Comparison of ENCODE assay signal across 28 mouse cellular contexts in the genomic region with DNA sequence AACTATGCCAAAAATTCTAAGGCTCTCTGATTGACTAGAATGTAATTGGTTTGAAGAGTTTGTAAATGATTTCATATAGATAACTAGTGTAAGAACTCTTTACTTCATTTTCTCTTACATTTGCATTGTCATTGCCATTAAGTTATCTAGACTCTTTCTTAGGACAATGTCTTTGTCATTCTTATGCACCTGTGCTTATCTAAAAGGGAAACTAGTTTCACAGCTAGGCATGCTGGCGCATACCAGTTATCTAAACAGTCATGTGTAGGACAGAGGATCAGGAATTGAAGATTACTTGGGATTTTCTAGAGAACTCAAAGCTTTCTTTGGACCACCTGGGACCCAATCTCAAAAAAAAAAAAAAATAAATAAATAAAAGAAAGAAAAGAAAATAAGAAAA.
"Had no signal": no experiment of that assay in that cellular context is flagged by ENCODE, and none has a peak within 500 bp of the region (broad histone marks: within the 10 kb centered on the region; RNA-seq: fewer than 3 reads in every experiment).

No protein-coding gene starts in this region.

- H3K9ac ChIP-seq: heart, embryonic 12.5 days; heart, embryonic 13.5 days; heart, embryonic 15.5 days; hindbrain, embryonic 12.5 days; hindbrain, embryonic 13.5 days; hindbrain, embryonic 14.5 days; hindbrain, embryonic 15.5 days; intestine, embryonic 15.5 days; kidney, embryonic 15.5 days had no signal

- DNase-seq: heart, postnatal 10 days; heart, postnatal 14 days; heart, postnatal 36 days; heart, postnatal 4 days; kidney, adult 11 months; kidney, adult 18-20 months; kidney, adult 2 months; kidney, adult 8-10 months; kidney, adult 9 months; kidney, postnatal 10 days; kidney, postnatal 14 days; kidney, postnatal 36 days; layer of hippocampus, adult 9-11 months; layer of hippocampus, postnatal 36 days had no signal

- H3K9me3 ChIP-seq: heart, embryonic 12.5 days; heart, embryonic 13.5 days; heart, embryonic 15.5 days; hindbrain, embryonic 10.5 days; hindbrain, embryonic 12.5 days; hindbrain, embryonic 13.5 days; hindbrain, embryonic 15.5 days; intestine, embryonic 15.5 days; kidney, embryonic 15.5 days had no signal

- H3K4me1 ChIP-seq: heart, embryonic 12.5 days; heart, embryonic 15.5 days; hindbrain, embryonic 10.5 days; hindbrain, embryonic 12.5 days; hindbrain, embryonic 13.5 days; hindbrain, embryonic 15.5 days; intestine, embryonic 15.5 days; kidney, embryonic 15.5 days had no signal

- H3K27ac ChIP-seq: heart, embryonic 13.5 days; heart, embryonic 15.5 days; hindbrain, embryonic 10.5 days; hindbrain, embryonic 12.5 days; hindbrain, embryonic 13.5 days; hindbrain, embryonic 14.5 days; hindbrain, embryonic 15.5 days; hindbrain, postnatal 0 days; intestine, embryonic 15.5 days; kidney, embryonic 15.5 days; kidney, postnatal 0 days; layer of hippocampus, adult 2 months; left cerebral cortex, adult 2 months had no signal

- H3K4me3 ChIP-seq: heart, embryonic 12.5 days; heart, embryonic 13.5 days; heart, embryonic 15.5 days; hindbrain, embryonic 10.5 days; hindbrain, embryonic 12.5 days; hindbrain, embryonic 13.5 days; hindbrain, embryonic 15.5 days; intestine, embryonic 15.5 days; kidney, embryonic 15.5 days; layer of hippocampus, adult 2 months; left cerebral cortex, adult 2 months had no signal

- H3K36me3 ChIP-seq: heart, embryonic 12.5 days; heart, embryonic 13.5 days; heart, embryonic 15.5 days; hindbrain, embryonic 10.5 days; hindbrain, embryonic 12.5 days; hindbrain, embryonic 13.5 days; hindbrain, embryonic 15.5 days; intestine, embryonic 15.5 days; kidney, embryonic 15.5 days had no signal

- H3K27me3 ChIP-seq: heart, embryonic 12.5 days; heart, embryonic 13.5 days; heart, embryonic 15.5 days; hindbrain, embryonic 12.5 days; hindbrain, embryonic 13.5 days; hindbrain, embryonic 15.5 days; intestine, embryonic 15.5 days; kidney, embryonic 15.5 days had no signal
